Mouse (Mus musculus) MEL (cell line): Measurements from ENCODE around the gene Peli2. TPM values are rescaled to one million over a fixed set of nuclear protein-coding genes. Genes with fewer than 3 reads are reported as not detected.

ENCODE experiments used
- DNase-seq: peaks from one replicate; pipeline ENCODE4 v3.0.0; 2011; ENCODE audit warnings: low read depth, low spot score
- H3K27ac ChIP-seq: 2 replicates; pipeline ENCODE4 v1.5.1; 2012; ENCODE audit warnings: low read depth, mild to moderate bottlenecking, control low read depth, low read length, moderate library complexity; ENCODE audit not compliant: control insufficient read depth
- H3K27me3 ChIP-seq, 2 experiments: fragments of 150-350 bp in 1 of 2; sonication (generic) in 1 of 2; 2 replicates each; pipeline ENCODE4 v1.6.1; 2012; ENCODE audit warnings: low read length in 2 of 2, mild to moderate bottlenecking in 2 of 2, improper control_type of control experiment in 1 of 2, moderate library complexity in 1 of 2; ENCODE audit not compliant: insufficient read depth in 2 of 2, control insufficient read depth in 1 of 2
- H3K36me3 ChIP-seq, 2 experiments: 2 replicates each; pipeline ENCODE4 v1.6.1; 2012 to 2014; ENCODE audit warnings: low read length in 2 of 2, improper control_type of control experiment in 1 of 2, inconsistent platforms in 1 of 2, mild to moderate bottlenecking in 1 of 2; ENCODE audit not compliant: insufficient read depth in 2 of 2, control insufficient read depth in 1 of 2
- H3K4me1 ChIP-seq, 2 experiments: fragments of 150-350 bp in 1 of 2; sonication (generic) in 1 of 2; 2 replicates each; pipeline ENCODE4 v1.6.1; 2012; ENCODE audit warnings: low read length in 2 of 2, improper control_type of control experiment in 1 of 2, mild to moderate bottlenecking in 1 of 2; ENCODE audit not compliant: insufficient read depth in 2 of 2, control insufficient read depth in 1 of 2
- H3K4me3 ChIP-seq, 2 experiments: fragments of 150-350 bp in 1 of 2; sonication (generic) in 1 of 2; 2 replicates each; pipeline ENCODE4 v1.5.1; 2012; ENCODE audit warnings: low read depth in 2 of 2, low read length in 2 of 2, mild to moderate bottlenecking in 2 of 2, moderate library complexity in 2 of 2, control low read depth in 1 of 2, improper control_type of control experiment in 1 of 2; ENCODE audit not compliant: control insufficient read depth in 1 of 2, insufficient read depth in 1 of 2
- H3K79me2 ChIP-seq: 2 replicates; pipeline ENCODE4 v1.6.1; 2012; ENCODE audit warnings: mild to moderate bottlenecking, low read length, moderate library complexity; ENCODE audit not compliant: control insufficient read depth, poor library complexity, insufficient read depth
- H3K9ac ChIP-seq: 2 replicates; pipeline ENCODE4 v1.6.1; 2012; ENCODE audit warnings: low read depth, mild to moderate bottlenecking, control low read depth, low read length, moderate library complexity; ENCODE audit not compliant: control insufficient read depth, poor library complexity, severe bottlenecking
- H3K9me3 ChIP-seq: fragments of 150-350 bp; sonication (generic); replicated peaks from 2 replicates; pipeline ENCODE4 v1.6.1; 2012; ENCODE audit warnings: mild to moderate bottlenecking, low read length, improper control_type of control experiment, moderate library complexity; ENCODE audit not compliant: insufficient read depth
- BHLHE40 ChIP-seq: IDR thresholded peaks from 2 replicates; pipeline ENCODE4 v1.6.1; 2012; ENCODE audit warnings: low read depth, mild to moderate bottlenecking, inconsistent platforms, low read length, improper control_type of control experiment, borderline replicate concordance
- CHD2 ChIP-seq: IDR thresholded peaks from 2 replicates; pipeline ENCODE4 v1.6.1; 2011; ENCODE audit warnings: low read length, improper control_type of control experiment
- CTCF ChIP-seq, 3 experiments: IDR thresholded peaks in 2 of 3; conservative IDR thresholded peaks in 1 of 3; 2 replicates each; pipeline ENCODE4 v1.5.1; 2011 to 2012; ENCODE audit warnings: low read length in 3 of 3, low read depth in 2 of 3, mild to moderate bottlenecking in 2 of 3, improper control_type of control experiment in 1 of 3, inconsistent platforms in 1 of 3, mixed read lengths in 1 of 3, moderate library complexity in 1 of 3; ENCODE audit not compliant: control insufficient read depth in 1 of 3, insufficient read depth in 1 of 3, poor library complexity in 1 of 3, severe bottlenecking in 1 of 3
- EP300 ChIP-seq, 2 experiments: IDR thresholded peaks; 2 replicates each; pipeline ENCODE4 v1.6.1; 2011; ENCODE audit warnings: improper control_type of control experiment in 2 of 2, low read length in 2 of 2, low read depth in 1 of 2, mild to moderate bottlenecking in 1 of 2
- JUND ChIP-seq: IDR thresholded peaks from 2 replicates; pipeline ENCODE4 v1.6.1; 2011; ENCODE audit warnings: low read depth, mild to moderate bottlenecking, improper control_type of control experiment, low read length
- MAFK ChIP-seq: IDR thresholded peaks from 2 replicates; pipeline ENCODE4 v1.6.1; 2011; ENCODE audit warnings: low read depth, mild to moderate bottlenecking, low read length, improper control_type of control experiment, borderline replicate concordance
- MAX ChIP-seq: IDR thresholded peaks from 2 replicates; pipeline ENCODE4 v1.6.1; 2011; ENCODE audit warnings: low read length, improper control_type of control experiment
- MXI1 ChIP-seq: IDR thresholded peaks from 2 replicates; pipeline ENCODE4 v1.6.1; 2011; ENCODE audit warnings: mild to moderate bottlenecking, low read depth, low read length, improper control_type of control experiment
- MYB ChIP-seq: IDR thresholded peaks from 2 replicates; pipeline ENCODE4 v1.6.1; 2011; ENCODE audit warnings: mild to moderate bottlenecking, low read depth, low read length, improper control_type of control experiment
- NELFE ChIP-seq: IDR thresholded peaks from 2 replicates; pipeline ENCODE4 v1.6.1; 2011; ENCODE audit warnings: low read depth, low read length, improper control_type of control experiment
- NRF1 ChIP-seq: IDR thresholded peaks from 2 replicates; pipeline ENCODE4 v1.6.1; 2014; ENCODE audit warnings: low read depth, mild to moderate bottlenecking, inconsistent platforms, low read length, improper control_type of control experiment, moderate library complexity; ENCODE audit not compliant: poor library complexity, insufficient read depth, severe bottlenecking
- POLR2A ChIP-seq, 2 experiments: IDR thresholded peaks; 2 replicates each; pipeline ENCODE4 v1.6.1; 2011 to 2012; ENCODE audit warnings: low read length in 2 of 2, mild to moderate bottlenecking in 2 of 2, control low read depth in 1 of 2, improper control_type of control experiment in 1 of 2, low read depth in 1 of 2, moderate library complexity in 1 of 2; ENCODE audit not compliant: control insufficient read depth in 1 of 2, insufficient read depth in 1 of 2, poor library complexity in 1 of 2
- RCOR1 ChIP-seq: IDR thresholded peaks from 2 replicates; pipeline ENCODE4 v1.6.1; 2012; ENCODE audit warnings: low read depth, mild to moderate bottlenecking, inconsistent platforms, low read length, improper control_type of control experiment
- SMC3 ChIP-seq: IDR thresholded peaks from 2 replicates; pipeline ENCODE4 v1.6.1; 2011; ENCODE audit warnings: low read depth, low read length, improper control_type of control experiment
- TAL1 ChIP-seq: IDR thresholded peaks from 2 replicates; pipeline ENCODE4 v1.6.1; 2012; ENCODE audit warnings: mild to moderate bottlenecking, inconsistent platforms, low read length, moderate library complexity, mixed read lengths
- TCF12 ChIP-seq: IDR thresholded peaks from 2 replicates; pipeline ENCODE4 v1.6.1; 2014; ENCODE audit warnings: low read depth, mild to moderate bottlenecking, inconsistent platforms, low read length, improper control_type of control experiment, moderate library complexity
- UBTF ChIP-seq: IDR thresholded peaks from 2 replicates; pipeline ENCODE4 v1.6.1; 2012; ENCODE audit warnings: low read depth, mild to moderate bottlenecking, inconsistent platforms, low read length, improper control_type of control experiment, moderate library complexity, borderline replicate concordance; ENCODE audit not compliant: insufficient read depth
- USF1 ChIP-seq: IDR thresholded peaks from 2 replicates; pipeline ENCODE4 v1.6.1; 2014; ENCODE audit warnings: low read depth, mild to moderate bottlenecking, inconsistent platforms, low read length, improper control_type of control experiment, moderate library complexity
- USF2 ChIP-seq, 2 experiments: IDR thresholded peaks; 2 replicates each; pipeline ENCODE4 v1.6.1; 2011 to 2012; ENCODE audit warnings: improper control_type of control experiment in 2 of 2, low read length in 2 of 2, borderline replicate concordance in 1 of 2, inconsistent platforms in 1 of 2, low read depth in 1 of 2, mild to moderate bottlenecking in 1 of 2; ENCODE audit not compliant: insufficient read depth in 1 of 2
- ZNF384 ChIP-seq: IDR thresholded peaks from 2 replicates; pipeline ENCODE4 v1.6.1; 2012; ENCODE audit warnings: low read depth, mild to moderate bottlenecking, inconsistent platforms, low read length, improper control_type of control experiment
- polyA plus RNA-seq, 2 experiments: library from polyadenylated mRNA; stranded (reverse) in 1 of 2; unstranded in 1 of 2; fragments of >175 nt in 1 of 2; fragments of >200 nt in 1 of 2; gene quantifications; 2 replicates each; pipeline versions ENCODE4 v1.2.1 to v1.2.4; 2012; ENCODE audit warnings: low replicate concordance in 2 of 2, low read depth in 1 of 2; ENCODE audit not compliant: insufficient read length in 2 of 2, insufficient read depth in 1 of 2, missing spikeins in 1 of 2
- total RNA-seq: library from RNA; depleted of rRNA; stranded (reverse); fragments of 300-350 nt; gene quantifications from 2 replicates; pipeline ENCODE4 v1.2.3, GENCODE M21; 2012

Gene Peli2
- total and polyA plus RNA-seq, 3 experiments, result not detected

DNA sequence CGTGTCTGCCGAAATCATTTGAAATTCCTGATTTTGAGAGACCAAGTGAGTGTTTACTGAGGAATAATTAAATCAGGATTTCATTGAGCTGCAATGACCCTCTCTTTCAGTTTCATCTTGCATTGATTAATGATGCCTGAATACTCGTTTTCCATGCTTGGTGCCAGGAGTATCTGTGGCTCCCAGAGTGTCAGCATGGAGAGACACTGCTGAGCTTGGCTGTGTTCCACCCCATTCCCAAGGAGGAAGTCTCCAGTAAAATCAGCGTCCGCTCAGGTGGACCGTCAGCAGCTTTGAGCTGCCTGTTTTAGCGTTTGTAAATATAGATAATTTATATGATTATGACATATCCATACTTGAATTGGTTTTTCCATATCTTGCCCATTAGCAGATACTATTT lies 137.1 kb downstream of the Peli2 start:
- Histone ChIP-seq H3K36me3 (no peaks in the 10 kb centered on the region), H3K4me3 (no peak overlapping the region), H3K9ac (no peak overlapping the region)
- TF ChIP-seq USF1 (no peak), CHD2 (no peak), JUND (no peak), ZNF384 (no peak), TAL1 (no peak), MAX (no peak), RCOR1 (no peak), NELFE (no peak), MXI1 (no peak)
- TF ChIP-seq, all 39 proteins: peak for 0
- Histone ChIP-seq H3K27me3 (no peaks in the 10 kb centered on the region), H3K27ac (no peak overlapping the region), H3K79me2 (no peaks in the 10 kb centered on the region), H3K9me3 (no peaks in the 10 kb centered on the region), H3K4me1 (no peaks in the 10 kb centered on the region)
- DNase-seq, result no peak

DNA sequence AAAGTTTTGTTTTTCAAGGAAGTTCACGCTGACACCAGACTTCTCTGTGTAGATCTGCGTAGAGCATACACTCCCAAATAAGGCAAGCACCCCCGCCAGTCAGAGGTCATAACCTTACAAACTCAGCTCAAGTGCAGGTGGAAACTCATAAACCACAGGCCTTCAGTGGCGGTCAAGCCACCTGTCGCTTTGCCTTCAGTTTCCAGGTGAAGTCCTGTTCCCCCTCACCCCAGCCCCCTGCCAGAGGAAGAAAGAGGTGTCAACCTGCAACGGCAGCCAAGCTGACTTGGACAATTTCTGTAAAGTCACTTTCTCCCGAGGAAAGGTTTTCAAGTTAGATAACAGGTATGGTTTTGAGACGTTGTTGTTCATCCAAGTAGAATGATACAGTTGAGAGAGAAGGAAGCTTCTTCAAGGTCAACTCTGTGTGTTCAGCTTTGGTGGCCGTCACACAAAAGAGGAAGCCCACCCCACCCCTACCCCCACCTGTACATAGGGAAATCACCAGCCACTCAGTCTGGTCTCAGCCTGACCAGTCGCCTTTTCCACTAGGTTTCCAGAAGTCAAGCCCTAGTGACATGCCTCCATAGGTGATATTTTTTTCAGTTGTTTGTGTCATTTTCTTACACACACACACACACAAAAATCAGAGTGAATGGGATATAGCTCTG lies 138.2 kb downstream of the Peli2 start:
- no peaks in the 10 kb centered on the region for H3K36me3 ChIP-seq
- no peak overlapping the region for H3K27ac ChIP-seq
- H3K9me3 ChIP-seq, result no peaks in the 10 kb centered on the region
- no peak overlapping the region for H3K9ac ChIP-seq
- H3K79me2 ChIP-seq, result no peaks in the 10 kb centered on the region
- TF ChIP-seq NRF1, result no peak
- TF ChIP-seq TCF12, result no peak
- no peak for TF ChIP-seq TAL1
- no peak for TF ChIP-seq EP300 (IDR thresholded peaks at IDR 0.05; ENCODE audit: low read depth in 1 of 2, low read length in 2 of 2)
- TF ChIP-seq MAFK, result no peak
- no peak for TF ChIP-seq POLR2A (IDR thresholded peaks at IDR 0.05; ENCODE audit: control insufficient read depth in 1 of 2, insufficient read depth in 1 of 2, low read depth in 1 of 2, low read length in 2 of 2, poor library complexity in 1 of 2)
- no peak for TF ChIP-seq CTCF (IDR thresholded peaks at IDR 0.05 in 2 of 3, conservative IDR thresholded peaks at IDR 0.05 in 1 of 3; ENCODE audit: control insufficient read depth in 1 of 3, insufficient read depth in 1 of 3, low read depth in 2 of 3, low read length in 3 of 3, poor library complexity in 1 of 3, severe bottlenecking in 1 of 3)
- no peak for TF ChIP-seq ZNF384
- no peaks in the 10 kb centered on the region for H3K4me1 ChIP-seq
- no peaks in the 10 kb centered on the region for H3K27me3 ChIP-seq
- DNase-seq, result no peak
- no peak overlapping the region for H3K4me3 ChIP-seq

DNA sequence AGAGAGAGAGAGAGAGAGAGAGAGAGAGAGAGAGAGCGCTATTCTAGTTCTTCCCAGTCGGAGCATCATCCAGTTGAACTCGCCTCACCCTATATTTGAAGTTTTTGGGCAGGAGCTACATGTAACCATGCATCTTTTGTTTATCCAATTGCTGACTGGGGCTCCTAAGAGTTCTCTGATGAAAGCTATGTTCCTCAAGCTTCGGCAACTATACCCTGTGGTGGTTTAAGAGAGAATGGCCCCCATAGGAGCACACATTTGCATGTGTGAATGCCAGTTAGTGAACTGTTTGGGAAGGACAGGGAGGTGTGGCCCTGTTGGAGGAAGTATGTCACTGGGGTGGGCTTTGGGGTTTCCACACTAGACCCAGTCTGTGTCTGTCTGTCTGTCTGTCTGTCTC lies 142.5 kb downstream of the Peli2 start:
- H3K79me2 ChIP-seq, result no peaks in the 10 kb centered on the region
- no peak for DNase-seq
- TF ChIP-seq BHLHE40, result no peak
- TF ChIP-seq MYB, result no peak
- TF ChIP-seq SMC3, result no peak
- no peak for TF ChIP-seq USF2 (IDR thresholded peaks at IDR 0.05; ENCODE audit: borderline replicate concordance in 1 of 2, insufficient read depth in 1 of 2, low read depth in 1 of 2, low read length in 2 of 2)
- no peak for TF ChIP-seq UBTF
- no peaks in the 10 kb centered on the region for H3K9me3 ChIP-seq
- no peak overlapping the region for H3K9ac ChIP-seq
- H3K4me1 ChIP-seq, result no peaks in the 10 kb centered on the region
- no peaks in the 10 kb centered on the region for H3K36me3 ChIP-seq
- no peak overlapping the region for H3K27ac ChIP-seq
- no peak overlapping the region for H3K4me3 ChIP-seq
- H3K27me3 ChIP-seq, result no peaks in the 10 kb centered on the region
